Mouse (Mus musculus) spleen, postnatal 4 days (tissue): Measurements from ENCODE around the gene 1110059E24Rik.
A peak's percentile ranks its signal among the peaks of the same experiment; 100 is the strongest.

Experiments used
- DNase-seq, 2 experiments: peaks; one replicate each; pipeline ENCODE4 v3.0.0; 2022; ENCODE audit warnings: low spot score in 2 of 2

1110059E24Rik gene

DNA sequence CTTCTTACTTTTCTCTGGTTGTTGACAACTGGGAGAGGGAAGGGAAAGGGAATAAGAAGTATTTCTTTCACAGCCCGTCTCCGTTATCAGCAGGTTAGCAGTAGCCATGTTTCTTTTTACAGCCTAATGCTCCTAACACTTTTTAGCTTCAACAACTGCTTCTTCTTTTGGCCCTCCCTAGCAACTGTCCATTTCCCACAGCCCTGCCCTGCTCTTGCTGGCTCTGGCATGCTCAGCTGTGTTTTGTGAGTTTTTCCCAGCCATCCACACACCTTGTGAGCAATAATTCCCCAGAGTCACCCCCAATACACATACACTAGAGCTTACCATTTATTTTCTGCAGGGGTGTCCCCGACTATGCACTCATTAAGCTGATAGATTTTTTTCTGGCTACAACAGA lies 75.3 kb downstream of the 1110059E24Rik start:
- no peak for DNase-seq

DNA sequence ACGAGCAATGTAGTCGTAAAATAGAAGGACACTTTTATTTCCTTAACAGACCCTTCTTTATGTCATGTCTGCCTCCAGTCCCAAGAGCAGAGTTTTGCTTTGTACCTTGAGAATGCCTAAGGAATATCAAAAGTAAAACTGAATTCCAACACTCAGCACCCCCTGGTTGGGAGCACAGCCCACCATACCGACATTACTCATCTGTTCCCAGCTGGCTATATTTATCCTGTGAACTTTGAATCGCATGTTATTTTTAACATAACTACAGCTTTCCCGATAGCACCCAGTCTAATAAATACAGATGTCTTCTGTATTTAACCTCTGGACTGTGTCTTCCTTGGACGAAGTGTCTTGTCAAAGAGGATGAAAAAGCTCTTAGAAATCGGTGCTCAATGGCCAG lies 80.8 kb downstream of the 1110059E24Rik start:
- no peak for DNase-seq

DNA sequence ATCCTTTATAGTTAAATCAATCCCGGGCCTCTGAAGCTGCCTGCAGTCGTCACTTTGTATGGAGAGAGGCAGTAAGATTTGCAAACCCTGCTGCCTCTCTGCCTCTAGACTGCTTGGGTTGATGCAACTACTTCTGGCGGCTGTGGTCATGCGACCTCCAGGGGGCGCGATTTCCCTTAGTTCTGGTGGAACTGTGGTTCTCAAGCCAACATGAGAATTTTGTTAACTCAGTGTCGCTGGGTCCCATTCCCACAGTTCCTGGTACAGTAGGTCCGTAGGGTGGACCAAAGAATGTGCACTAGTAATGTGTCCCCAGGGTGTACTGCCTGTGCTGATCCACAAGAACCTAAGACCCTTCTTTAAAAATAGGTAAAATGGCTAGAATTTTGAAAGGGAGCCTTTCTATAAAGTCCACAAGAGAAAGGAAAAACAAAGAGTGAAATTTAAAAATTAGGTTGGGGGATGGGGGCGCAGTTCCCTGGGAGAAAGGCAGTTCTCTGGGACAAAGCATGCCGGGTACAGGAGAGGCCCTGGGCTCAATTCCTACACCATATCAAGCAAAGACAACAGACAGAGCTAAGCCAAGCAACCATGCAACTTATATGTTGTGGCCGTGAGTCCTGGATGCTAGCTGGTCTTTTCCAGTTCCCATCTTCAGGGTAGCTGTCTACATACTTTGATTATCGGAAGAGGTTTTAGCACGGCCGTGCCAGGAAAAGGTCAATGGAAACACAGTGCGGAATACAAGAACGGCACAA lies 81.4 kb downstream of the 1110059E24Rik start:
- peak; percentile 84 to 95 for DNase-seq

DNA sequence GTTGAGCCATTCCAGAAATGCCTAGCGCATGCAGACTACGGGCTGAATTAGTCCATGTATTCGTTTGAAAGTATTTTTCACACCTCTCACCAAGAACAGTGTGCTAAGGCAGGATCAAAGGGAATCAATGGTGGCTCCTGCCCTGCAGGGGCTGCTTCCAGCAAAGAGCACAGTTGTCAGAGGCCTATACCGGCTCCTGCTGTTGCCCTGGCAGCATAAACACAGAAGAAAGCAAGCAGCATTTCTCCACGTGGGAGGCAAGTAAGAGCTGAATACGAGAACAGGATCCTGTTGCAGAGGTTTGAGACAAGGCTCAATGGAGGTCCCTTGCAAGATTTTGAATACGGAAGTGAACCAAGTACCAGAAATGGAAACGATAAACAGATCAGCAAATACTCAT lies 82.0 kb downstream of the 1110059E24Rik start:
- DNase-seq, result no peak

DNA sequence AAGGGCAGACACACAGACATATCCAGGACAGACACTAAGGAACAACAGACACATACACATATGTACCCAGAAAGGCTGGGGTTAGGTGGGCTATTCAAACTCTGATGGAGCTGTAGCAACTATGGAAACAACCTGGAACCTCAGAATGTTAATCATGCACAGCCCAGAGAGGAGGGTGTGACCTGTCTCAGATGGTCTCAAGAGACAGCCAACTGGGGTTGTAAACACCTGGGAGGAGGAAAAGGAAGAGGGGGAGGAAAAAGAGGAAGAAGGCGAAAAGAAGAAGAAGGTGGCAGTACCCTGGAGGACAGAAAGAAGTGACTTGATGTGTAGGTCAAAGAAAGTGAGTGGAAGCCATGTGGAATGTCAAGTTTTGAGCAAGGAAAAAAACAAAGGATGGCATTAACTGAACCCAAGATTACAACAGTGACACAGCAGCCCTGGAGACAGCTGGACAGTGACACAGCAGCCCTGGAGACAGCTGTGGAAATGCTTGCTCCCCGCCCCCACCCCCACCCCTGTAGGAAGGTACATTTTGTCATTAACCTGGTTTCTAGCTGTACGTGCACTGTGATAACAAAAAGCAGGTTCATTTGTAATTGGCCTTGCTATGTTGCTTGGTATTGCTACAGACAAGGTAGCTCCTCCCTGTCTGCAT lies 84.1 kb downstream of the 1110059E24Rik start:
- DNase-seq, result peak; percentile 24 to 60

DNA sequence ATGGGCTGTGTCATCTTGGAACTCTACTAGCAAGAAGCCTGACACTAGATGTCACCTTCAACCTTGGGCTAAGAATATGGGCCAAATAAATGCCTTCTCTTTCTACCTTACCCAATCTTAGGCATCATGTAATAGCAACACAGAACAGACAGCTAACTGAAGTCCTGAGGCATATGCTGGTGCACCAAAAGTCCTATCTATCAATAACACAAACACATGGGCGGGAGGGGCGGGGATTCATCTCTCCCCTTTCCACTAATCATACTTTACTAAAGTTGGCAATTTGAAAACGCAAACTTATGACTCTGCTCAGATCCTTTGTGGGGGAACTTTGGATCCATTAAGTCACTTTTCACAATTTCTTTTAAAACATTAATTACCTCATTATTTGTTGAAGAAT lies 84.8 kb downstream of the 1110059E24Rik start:
- no peak for DNase-seq

DNA sequence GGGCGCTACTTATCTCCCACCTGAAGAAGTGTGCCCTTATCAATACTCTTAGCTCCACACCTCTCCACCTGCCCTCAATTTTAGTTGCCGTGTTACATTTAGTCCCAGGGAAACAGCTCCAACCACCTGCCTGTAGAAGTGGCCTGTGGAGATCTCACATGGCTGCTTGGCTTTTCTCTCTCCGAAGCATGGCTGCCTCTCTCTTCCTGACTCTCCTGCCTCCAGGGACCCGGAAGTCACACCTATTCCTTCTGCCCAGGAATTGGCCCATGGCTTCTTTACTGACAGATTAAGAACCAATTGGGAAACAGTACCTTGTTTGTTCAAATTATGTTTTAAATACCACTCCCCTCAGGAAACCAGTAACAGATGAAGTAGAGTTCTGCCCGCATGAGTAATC lies 86.3 kb downstream of the 1110059E24Rik start:
- peak in 1 of 2 experiments; percentile 56 for DNase-seq

DNA sequence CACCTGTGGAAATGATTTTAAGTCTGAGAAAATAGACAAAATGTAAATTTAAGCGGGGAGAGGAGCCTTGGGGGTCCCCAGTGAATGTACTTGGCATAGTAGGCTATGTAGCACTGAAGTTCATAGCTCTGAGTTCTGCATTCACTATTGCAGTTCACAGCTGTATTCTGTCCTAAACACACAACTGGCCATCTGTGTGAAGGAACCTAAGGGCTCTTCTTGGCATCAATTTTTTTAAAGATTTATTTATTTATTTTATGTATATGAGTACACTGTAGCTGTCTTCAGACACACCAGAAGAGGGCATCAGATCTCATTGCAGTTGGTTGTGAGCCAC lies 88.3 kb downstream of the 1110059E24Rik start:
- no peak for DNase-seq

DNA sequence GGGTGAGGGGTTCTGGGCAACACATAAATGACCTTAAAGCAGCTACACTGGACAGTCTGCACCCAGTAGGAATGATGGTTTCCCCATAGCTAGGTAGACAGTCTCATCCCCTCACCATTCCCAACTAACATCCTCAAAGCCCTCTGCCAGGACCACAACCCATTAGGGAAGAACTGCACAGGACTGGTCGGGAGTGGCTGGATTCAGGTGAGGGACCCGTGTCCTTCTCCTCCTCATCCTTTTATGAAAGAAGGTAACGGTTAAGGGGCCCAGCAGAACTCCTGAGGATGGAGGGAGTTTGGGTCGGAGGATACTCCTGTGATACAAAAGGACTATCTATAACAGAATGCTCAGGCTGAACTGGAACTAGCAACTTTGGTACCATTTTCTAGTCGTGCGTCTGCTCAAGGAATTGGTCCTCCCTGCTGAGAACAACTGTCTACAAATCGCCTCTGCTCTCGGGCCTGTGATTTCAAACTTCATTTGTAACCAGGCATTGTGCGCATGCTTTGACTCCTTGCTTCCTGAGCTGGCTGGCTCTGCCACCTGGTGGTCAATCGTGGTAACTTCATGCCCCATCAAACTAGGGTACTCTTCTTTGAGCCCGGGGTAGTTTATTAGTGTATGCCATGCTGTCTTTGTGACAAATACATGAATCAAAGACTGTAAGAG lies 88.9 kb downstream of the 1110059E24Rik start:
- DNase-seq, result peak; percentile 72 to 88

DNA sequence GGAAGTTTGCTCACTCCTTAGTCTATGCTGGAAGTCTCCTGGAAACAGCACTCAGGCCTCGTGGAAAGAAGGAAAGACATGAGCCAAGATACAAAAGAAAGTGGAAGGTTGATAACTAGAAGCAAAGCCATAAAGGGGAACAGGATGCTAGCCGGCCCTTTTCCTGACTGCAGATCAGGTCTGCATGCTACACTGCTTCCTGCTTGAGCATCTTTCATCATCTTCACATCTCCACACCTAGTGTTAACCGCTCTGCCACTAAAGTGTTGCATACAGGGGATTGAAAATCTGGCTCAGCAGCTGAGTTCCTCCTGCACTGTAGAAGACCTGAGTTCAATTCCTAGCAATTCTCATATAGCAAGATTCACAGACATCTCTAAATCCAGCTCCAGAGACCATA lies 89.8 kb downstream of the 1110059E24Rik start:
- DNase-seq, result peak in 1 of 2 experiments; percentile 55

DNA sequence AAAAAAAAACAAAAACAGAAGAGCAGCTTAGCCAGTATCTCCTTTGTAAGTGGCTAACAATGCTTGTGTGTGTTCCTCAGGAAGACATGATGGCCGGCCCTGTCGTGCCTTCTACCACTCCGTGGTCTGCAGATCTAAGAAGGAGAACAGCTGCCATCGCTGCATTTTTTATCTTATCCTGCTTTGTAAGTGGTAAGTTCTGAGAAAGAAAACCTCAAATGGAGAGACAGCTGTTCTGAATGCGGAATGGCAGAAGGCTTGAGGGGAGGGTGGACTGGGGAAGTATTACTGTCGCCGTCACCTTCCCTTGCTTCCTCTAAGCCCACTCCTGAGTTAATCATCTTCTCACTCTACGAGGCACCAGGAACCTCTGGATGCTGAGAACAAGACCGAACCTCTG lies 100.0 kb downstream of the 1110059E24Rik start:
- DNase-seq, result no peak

DNA sequence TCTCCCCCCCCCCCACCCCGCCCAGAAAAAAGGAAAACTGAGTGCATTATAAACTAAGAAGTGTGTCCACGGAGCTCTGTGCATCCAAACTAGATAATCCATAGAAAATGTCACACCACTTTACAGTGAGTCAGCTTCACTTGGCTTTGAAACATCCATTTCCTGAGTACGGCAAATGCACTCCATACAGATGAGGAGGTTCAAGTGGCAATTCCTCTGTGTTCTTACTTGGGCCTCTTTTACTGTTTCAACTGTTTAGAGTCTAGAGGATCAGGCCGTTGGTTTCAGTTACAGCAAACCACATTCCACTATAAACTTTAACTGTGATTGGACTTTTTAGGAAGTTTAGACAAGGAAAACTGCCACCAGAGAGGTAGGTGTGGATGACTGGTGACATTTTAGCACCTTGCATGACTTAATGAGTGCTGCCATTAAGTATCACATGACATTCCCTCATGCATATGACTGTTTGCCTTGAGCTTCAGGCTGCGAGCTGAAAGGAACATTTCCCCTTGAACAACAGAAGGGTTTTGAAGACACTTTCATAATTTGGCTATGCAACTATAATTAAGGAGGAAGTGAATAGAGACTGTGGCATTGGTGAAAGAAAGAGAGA lies 100.7 kb downstream of the 1110059E24Rik start:
- no peak for DNase-seq

DNA sequence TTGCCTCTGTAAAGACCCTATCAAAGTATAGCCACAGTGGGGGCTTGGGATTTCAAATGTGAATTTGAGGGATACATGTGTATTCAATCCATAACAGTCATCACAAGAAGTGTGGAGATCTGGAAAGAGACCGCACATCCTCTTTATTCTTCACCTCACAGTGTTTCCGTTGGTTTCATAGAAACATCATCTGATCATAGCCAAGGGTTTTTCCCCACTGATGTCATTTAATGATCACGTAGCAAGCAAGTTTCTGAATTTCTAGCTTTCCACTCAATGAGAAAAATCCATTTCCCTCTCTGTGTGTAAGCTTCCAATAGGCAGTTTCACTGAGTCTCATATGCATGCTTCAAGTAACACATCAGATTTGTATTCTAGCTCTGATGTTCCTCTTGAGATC lies 103.1 kb downstream of the 1110059E24Rik start:
- DNase-seq, result no peak

DNA sequence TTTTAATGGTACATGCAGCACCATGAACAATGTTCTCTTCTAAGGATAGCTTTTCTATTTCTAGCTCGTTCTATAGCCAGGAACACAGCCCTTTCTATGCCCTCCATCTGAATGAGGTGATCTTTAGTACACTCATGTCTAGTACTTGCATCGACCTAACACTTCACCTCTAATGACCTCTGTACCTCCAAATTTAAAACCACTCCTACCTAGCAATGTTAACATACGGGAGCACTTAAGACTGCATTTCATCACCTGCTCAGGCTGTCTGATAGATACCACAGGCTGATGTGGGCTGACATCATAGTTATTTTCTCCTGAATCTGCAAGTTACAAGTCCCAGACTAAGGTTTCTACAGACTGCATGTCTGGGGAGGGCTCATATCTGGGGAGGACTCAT lies 103.8 kb downstream of the 1110059E24Rik start:
- DNase-seq, result no peak

DNA sequence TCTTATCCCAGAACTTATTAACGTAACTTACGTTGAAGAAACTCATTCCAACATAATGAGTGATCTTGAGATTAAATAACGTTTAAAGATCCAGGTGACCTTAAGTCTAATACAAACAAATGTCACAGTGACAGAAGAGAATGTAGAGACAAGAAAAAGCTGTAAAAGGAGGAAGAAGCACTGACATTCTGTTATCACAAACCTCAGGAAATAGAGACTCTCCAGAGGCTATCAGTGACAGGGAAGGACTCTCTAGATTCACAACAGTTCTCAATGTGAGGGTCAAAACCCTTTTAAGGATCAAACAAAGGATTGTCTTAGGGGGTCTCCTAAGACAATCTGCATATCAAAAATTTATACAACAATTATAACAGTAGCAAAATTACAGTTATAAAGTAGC lies 115.7 kb downstream of the 1110059E24Rik start:
- no peak for DNase-seq
